Mouse (Mus musculus) cerebellum, postnatal 10 days (tissue): Measurements from ENCODE around the gene Tmem205.
A peak's percentile ranks its signal among the peaks of the same experiment; 100 is the strongest.

Experiments used
- DNase-seq, 2 experiments: peaks; one replicate each; pipeline ENCODE4 v3.0.0; 2021; ENCODE audit warnings: mixed read lengths in 2 of 2

Gene Tmem205

DNA sequence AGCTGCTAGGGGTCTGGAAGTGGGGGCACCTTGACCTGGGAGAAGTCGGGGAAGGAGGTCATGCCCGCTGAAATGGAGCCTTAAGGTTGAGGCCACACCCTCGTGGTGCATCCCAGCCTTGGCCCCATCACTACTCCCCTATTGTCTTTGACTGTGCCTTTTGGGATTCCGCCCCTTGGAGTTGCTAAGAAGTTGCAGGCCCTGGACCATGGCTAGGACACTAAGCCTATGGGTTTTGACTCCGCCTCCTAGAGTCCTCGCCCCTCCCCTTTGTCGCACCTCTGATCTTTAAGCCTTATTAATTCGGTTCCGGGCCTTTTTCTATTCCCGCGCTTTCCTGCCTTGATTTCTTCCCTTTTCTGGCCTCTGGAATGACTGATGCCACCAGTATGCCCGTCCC is 16.3 kb upstream of the Tmem205 start:
- DNase-seq = no peak

DNA sequence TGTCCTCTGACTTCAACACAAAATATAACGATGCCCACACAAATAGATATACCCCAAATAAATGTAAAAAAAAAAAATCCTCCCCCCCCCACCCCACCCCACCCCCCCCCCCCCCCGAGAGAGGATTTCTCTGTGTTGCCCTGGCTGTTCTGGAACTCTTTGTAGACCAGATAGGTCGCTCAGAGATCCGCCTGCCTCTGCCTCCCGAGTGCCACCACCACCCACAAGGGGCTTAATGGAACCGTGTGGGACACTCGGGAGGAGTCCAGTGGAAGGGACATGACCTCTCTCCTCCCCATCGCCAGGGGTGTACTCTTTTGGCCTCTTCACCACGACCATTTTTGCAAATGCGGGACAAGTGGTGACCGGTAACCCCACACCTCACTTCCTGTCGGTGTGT is 15.7 kb upstream of the Tmem205 start:
- no peak for DNase-seq

DNA sequence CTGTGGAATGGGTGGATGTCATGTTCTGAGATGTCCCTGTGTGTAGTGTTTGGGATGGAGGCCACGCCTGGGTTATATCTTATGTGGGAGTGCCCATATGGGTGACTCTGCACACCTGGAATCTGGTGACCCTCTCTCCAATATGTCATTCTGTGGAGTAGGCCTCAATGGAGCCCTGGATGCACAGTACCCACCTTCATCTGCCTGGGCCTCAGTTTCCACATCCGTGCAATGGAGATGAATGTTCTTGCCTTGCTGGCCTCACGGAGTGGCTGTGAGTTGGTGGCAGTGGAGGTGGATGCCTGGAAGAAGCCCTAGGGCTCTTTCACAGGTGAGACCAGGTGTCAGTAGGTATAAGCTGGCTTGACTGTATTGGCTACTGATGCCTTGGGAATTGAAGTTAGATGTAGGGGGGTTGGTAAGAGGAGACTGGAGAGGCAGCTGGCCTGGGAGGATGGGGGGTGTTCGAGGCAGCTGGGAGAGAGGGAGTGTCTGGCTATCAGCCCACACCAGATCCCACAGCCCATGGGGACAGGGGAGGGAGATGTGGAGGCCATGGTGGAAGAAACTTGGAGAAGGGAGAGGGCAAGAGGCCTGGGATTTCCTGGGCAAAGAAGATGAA is 11.0 kb upstream of the Tmem205 start:
- peak in 1 of 2 experiments; percentile 62 for DNase-seq

DNA sequence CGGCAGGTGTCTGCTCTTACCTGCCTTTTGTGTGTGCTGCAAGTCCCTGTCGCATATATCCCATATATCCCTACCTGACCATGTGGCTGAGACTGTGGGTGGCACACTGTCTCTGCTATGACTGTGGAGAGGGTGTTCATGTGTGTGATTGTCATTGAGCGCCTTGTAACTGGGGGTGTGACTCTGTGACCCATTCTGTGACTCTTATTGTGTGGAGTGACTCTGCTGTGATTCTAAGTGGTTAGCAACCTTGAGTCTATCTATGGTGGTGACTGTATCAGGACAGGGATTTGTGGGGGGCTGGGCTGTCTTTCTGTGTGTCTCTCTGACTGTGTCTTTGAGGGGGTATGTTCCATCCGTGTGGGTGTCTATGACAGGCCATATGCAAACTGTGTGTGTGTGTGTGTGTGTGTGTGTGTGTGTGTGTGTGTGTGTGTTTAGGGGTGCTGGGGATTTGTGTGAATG is 10.4 kb upstream of the Tmem205 start:
- DNase-seq = no peak

DNA sequence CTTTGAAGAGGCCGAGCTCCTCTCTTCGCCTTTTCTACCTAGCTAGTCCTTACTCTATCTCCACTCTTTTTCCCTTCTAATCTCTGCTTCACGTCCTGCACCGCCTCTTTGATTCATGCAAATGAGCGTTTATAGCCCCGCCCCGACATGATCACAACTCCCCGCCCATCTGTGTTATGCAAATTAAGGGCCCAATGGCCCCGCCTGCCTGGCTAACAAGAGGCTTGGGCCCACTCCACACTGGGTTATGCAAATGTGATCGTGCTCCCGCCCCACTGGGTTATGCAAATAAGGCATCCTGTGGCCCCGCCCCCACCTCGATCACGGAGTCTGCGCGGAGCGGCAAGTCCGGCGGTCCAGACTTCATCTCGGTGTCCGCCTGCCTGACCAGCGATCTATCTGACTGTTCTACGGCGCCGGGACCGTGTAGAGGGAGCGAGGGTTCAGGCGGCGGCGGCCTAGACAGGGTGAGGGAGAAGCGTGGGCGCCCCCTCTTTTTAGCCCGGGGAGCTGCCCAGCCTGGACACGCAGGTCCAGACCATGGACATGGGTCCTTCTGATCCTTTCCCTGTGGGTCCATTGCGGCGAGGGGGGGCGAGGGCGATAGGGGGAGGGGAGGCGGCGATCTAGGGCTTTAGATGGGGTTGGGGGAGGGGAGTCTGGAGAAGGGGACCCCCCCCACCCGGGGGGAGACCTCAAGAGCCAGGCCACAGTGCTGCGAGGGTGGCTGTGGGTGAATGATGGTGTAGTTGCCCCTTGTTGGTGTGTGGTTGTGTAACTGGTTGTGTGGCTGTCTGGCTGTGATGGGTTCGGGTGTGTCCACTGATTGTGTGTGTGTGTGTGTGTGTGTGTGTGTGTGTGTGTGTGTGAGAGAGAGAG is 9.6 kb upstream of the Tmem205 start, which contains the start of gene Plppr2:
Plppr2 (plus strand) TSS at position 342 of the 879 bp plus-strand sequence.
- peak; percentile 100 for DNase-seq

DNA sequence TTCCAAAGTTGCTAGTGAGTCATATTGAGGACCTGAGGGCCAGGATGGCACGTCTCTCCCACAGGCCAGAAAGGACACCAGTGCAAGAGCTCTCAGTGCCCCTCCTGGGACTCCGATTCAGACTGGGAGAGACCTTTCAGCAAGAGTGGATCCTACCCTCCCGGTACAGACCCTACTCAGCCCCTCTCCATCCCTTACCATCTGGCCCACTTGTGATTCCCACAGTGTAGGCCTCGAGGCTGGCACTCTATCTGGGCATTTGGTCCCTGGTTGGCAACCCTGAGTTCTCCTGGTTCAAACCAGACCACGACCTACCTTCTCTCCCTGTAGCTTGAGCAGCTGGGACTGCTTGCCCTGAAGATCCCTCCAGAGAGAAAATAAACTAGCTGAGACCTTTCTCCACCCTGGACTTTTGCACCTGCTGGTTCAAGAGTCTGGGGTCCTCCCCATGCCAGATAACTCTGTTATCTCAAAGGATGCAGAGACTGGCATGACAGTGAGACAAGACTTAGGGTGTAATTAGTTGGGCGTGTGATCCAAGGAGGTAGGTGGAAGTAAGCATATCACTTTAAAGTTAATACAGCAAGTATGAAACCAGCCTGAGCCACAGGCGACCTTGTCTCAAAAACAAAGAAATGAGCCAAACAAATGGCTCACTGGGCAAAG is 8.2 kb upstream of the Tmem205 start:
- DNase-seq = no peak

DNA sequence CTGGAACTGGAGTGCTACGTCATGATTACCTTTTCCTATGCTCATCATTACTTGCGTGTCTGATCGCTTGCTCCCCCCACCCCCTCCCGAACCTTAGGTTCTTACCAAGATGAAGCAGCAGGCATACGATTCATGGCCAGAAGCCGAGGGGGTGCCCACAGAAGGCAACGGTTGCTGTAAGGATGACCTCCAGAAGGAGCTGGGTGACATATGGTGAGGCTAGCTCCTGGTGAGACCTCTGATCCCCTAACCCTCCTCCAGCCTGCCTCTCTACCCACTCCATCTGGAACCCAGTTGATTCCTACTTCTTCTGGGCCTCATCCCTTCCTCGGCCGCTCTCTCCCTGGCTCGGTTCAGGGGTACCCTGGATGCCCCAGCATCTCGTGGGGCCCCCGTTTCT is 6.7 kb upstream of the Tmem205 start:
- DNase-seq = peak; percentile 55 to 72

DNA sequence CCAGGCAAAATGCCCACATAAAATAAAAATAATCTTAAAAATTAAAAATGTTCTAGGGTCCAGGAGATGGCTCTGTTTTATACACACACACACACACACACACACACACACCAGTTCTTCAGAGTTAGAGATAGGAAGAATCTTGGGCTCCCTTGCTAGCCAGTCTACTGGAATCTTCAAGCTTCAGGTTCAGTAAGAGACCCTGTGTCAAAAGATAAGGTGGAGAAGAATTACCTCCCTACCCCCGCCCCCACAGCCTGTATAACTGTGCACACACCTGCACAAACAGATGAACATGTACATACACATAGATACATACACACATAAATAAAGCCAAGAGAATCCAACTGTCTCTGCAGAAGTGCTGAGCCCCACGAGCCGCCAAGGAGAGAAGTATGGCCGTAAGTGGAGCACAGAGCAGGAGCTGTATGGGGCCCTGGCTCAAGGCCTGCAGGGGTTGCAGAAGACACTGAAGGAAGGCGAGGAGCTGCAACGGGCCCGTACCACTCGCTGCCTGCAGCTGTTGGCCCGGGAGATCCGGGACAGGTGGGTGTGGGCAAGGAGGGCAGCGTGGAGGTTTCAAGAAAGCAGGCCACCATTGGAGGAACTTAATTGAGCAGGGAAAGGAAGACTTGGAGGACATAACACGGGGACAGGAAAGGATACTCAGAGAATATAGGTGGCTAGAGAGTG is 5.2 kb upstream of the Tmem205 start:
- no peak for DNase-seq

DNA sequence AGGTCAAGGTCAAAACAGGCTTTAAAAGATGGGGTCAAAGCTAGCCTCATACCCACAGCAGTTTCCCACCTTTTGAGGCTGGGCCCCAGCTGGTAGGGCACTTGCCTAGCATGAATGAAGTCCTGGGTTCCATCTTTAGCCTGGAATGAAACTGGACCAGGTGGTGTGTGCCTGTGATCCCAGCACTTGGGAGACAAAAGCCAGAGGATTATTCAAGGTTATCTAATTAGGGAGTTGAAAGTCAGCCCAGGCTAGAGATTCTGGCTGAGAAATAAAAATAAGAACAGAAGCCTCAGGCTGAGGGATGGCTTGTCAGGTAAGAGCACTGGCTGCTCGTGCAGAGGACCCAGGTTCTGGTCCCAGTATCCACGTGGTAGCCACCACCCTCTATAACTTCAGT is 4.7 kb upstream of the Tmem205 start:
- DNase-seq = no peak

DNA sequence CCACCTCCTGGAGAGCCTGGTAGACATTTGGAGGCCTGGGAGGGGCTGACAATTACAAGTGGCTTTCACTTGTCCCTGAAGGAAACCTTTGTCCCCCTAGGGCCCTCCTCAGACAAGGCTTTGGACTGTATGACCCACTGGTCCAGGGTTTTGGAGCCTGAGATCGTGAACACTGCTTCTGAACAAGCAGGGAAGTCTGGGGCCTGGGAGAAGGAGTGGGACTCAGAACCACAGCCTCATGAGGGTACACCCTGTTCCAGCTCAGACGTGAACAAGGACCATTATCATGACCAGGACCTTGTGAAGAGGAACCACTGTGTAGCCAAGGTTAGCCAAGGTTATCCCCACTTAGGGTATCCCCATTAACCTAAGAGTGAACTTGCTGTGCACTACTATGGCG is 1.9 kb upstream of the Tmem205 start:
- DNase-seq = no peak

DNA sequence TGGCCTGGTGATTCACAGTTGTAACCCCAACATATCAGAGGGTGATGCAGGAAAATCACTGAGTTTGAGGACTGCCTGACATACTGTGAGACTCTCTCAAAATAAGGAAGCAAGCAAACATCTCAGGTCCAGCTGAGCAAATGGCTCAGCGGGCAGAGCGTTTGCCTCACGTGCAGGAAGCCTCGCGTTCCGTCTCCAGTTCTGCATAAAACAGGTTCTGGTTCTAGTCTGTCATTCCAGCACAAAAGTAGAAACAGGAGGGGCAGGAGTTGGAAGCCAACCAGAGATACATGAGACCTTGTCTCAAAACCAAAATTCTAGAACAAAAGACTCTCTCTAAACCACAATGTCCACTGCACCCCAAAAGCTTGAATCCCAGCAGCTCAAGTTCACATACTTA is 572 bp downstream of the Tmem205 start:
- no peak for DNase-seq

DNA sequence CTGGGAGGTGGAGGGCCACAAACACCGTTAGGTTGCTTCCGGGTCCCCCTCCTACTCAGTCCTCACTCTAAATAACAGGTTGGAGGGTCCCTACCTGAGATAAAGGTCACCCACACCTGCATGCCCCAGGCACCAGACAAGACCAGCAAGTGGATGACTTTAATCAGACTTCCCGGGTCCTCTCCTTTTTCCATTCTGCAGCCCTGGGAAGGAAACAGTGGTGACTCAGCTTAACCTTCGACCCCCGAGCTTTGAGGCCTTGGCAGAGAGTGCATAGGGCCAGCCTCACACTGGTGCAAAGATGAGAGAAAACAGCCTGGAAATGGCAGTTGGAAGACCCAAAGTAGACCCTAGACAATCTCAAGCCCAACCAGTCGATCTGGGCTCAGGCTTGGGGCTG is 1.2 kb downstream of the Tmem205 start:
- DNase-seq = no peak

DNA sequence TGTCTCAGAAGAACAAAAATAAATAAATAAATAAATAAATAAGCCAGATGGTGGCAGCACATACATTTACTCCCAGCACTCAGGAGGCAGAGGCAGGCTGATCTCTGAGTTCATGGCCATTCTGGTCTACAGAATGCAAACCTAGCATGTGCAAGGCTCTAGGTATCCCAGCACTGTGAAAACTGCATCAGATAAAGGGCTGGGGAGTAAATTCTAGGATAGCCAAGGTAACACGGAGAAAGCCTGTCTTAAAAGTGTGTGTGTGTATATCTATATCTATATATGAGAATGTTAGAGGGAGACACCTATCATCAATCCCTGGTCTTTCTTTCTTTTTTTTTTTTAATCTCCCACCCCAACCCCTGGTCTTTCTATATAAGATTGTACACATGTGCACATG is 1.9 kb downstream of the Tmem205 start:
- no peak for DNase-seq

DNA sequence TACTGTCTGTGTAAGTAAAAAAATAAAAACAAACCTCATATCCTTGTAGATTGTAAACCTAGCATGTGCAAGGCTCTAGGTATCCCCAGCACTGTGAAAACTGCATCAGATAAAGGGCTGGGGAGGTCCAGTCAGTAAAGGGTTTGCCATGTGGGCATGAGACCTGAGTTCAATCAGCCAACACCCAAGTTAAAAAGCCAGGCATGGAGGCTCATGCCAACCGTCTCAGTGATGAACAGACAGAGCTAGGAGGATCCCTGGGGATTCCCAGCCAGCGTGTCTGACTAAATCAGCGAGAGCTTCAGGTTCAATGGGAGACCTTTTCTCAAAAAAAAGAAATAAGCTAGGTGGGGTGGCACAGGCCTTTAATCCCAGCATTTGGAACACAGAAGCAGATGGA is 2.3 kb downstream of the Tmem205 start:
- DNase-seq = no peak

DNA sequence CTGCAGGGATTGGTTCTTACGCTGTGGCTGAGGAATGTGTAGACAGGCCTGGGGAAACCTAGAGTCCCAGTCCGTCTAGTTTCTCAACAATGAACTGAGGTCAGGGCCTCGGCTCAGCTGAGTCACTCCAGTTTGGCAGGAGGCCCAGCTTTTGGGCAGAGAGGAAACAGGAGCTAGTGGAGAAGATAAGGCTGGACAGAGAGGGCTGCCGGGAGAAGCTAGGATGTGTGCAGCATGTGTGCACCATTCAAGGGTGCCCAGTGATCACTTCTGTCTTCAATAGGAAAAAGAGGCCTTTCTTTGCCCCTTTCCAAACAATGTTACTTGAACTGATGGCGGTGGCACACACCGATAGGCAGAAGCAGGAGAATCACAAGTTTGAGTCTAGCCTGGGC is 3.3 kb downstream of the Tmem205 start:
- peak in 1 of 2 experiments; percentile 54 for DNase-seq

DNA sequence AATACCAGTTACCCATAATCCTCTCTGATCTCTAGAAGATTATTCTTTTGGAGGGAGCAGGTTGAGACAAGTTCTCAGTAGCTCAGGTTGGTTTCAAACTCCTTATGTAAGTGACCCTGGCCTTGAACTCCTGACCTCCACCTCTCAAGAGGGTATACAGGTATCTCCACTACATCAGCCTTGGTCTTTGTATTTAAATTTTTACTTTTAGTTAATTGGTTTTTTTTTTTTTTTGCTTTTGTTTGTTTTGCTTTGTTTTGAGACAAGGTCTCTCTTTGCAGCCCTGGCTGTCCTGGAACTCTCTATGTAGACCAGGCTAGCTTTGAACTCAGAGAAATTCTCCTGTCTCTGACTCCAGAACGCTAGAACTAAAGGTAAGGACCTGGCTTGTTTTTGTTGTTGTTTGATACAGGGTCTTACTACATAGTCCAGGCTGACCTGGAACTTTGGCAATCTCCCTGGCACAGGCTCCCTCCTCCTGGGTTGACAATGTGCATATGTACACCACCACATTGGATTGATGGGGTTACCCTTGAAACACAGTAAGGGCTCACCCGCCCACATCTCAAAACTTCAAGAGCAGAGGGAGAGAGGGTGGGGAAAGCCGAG is 3.8 kb downstream of the Tmem205 start:
- no peak for DNase-seq

DNA sequence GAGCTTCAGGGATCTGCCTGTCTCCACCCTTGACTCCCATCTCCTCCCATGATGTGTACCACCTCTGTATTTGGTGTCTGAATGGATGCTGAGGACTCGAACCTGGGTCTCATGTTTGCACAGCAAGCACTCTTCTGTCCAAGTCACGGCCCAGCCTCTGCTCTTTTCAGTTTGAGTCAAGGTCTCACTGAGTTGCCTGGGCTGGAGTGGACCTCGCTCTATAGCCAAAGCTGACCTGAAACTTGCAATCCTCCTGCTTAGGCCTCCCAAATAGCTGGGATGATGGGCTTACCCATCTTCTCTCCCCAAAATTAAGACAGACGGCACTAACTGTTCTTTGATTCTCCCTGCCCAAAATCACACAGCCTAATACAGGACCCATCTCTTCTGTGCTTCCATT is 4.3 kb downstream of the Tmem205 start:
- DNase-seq = no peak

DNA sequence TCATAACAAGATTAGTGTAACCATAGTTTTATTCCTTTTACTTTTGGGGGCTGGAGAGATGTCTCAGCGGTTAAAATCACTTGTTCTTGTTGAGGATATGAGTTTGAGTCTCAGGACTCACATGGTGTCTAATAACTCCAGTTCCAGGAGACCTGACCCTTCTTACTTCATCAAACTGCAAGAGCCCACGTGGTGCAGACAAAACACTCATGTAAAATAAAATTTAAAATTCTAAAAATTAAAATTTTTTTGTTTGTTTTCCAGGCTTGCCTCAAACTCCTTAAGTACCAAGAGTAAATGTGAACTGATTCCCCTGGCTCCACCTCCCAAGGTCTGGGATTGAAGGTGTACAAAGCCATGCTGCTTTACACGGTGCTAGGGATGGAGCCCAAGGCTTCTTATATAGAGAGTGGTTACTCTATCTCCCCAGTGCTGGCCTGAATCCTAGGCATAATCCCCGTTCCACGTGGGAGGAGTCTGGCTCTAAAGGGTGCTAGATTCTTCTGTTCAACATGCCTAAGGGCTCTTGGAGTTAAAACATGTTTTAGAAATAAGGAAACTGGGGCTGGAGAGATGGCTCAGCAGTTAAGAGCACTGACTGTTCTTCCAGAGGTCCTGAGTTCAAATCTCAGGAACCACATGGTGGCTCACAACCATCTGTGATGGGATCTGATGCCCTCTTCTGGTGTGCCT is 8.5 kb downstream of the Tmem205 start:
- no peak for DNase-seq

DNA sequence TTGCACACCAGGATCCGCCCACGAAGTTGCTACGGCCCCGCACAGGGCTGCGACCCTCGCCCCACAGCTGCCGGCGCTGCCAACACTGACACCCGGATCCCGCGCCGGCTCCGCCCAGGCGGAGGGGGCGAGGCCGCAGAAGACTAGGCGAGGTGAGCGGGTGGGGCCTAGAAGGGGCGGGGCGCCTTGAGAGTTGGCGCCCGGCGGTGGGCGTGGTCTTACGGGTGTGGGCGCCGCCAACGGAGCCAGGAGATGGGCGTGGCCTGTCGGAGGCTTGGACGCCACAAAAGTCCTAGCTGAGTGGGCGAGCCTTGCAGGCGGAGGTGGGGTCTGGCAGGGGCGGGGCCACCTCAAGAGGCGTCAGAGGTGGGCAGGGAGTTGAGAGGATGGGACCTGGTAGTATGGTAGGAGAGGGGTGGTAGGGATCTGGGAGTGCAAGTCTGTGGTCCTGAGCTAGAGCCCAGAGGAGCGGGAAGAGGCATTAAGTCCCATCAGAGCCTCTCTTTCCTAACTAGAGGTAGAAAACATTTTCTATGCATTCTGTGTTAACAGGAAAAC is 9.2 kb downstream of the Tmem205 start, which contains the start of gene Rab3d:
Rab3d (minus strand) TSS at position 158 of the 558 bp plus-strand sequence.
- DNase-seq = peak; percentile 99

DNA sequence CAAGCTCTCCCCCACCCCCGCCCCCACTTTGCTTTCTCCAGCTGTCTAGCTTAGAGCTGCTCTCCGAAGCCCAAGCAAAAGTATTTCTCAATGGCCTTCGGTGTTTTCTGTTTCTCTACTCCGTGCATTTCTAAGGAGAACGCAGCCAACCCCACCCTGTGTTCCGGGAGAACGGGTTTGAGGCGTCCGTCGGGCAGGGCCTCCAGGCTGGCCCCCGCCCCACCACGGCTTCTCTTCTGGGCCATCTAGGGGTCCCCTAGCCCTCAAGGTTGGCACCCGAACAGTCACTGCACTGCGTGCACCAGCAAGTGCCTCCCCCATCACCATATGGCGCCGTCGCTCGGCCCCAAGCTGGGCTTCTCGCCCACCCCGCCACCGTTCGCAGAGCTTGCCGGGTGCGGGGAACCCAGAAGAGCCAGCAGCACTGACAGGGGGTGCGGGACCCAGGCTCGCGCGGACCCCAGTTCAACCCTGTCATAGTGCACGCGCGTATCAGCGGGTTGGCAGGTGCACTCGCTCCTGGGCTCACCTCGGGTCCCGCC is 9.8 kb downstream of the Tmem205 start:
- DNase-seq = peak; percentile 85 to 86

DNA sequence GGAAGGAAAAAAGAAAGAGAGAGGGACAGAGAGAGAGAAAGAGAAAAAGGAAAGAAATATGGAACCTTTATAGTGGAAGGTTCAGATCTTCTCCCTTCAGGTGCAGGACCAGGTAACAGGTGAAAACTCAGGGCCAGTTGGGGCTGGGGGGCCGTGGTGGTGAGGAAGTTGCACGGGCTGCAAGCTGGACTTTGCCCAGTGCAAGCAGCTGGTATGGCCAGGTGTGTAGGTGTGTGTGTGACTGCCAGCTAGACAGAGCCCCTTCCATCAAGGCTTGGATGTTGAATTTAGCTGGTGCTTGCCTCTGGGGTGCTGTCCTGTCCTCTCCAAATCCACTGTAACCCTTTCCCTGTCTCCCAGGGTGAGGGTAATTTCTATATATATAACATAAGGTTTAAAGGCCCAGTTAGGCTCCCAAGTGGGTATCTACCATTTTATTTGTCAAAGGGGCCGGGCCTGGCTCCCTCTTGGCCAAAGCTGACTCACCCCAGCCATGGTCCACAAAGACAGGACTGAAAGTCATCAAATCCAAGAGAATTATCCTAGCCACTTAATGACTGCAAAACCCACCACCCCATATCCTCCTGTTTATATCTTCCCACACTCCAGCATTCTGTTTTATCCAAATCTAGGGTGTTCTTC is 10.4 kb downstream of the Tmem205 start:
- peak in 1 of 2 experiments; percentile 42 for DNase-seq
